Mouse (Mus musculus) midbrain, embryonic 16.5 days (tissue): Measurements from ENCODE around the gene Fbxo46. TPM values are rescaled to one million over a fixed set of nuclear protein-coding genes. Genes with fewer than 3 reads are reported as not detected.
"Not testable (repeated sequence)": the region's sequence is repeated elsewhere in the genome, so short reads cannot be mapped to it uniquely, and the experiment has no call there.

Experiments used
- ATAC-seq: fragments of 200-750 bp; cut with Nextera tagmentation; 2 replicates; pipeline ENCODE4 v1.8.0; 2017; ENCODE audit warnings: moderate TSS enrichment
- H3K27ac ChIP-seq: fragments of 300-500 bp; sonication (generic); 2 replicates; pipeline ENCODE4 v1.5.1; 2014; ENCODE audit warnings: mild to moderate bottlenecking, low read length, mixed read lengths
- H3K27me3 ChIP-seq: fragments of 300-500 bp; sonication (generic); 2 replicates; pipeline ENCODE4 v1.6.1; 2014; ENCODE audit warnings: low read depth, low read length, mixed read lengths; ENCODE audit not compliant: control insufficient read depth, insufficient read depth
- H3K36me3 ChIP-seq: fragments of 300-500 bp; sonication (generic); 2 replicates; pipeline ENCODE4 v1.6.1; 2014; ENCODE audit warnings: mild to moderate bottlenecking, low read length, moderate library complexity, mixed read lengths; ENCODE audit not compliant: control insufficient read depth, insufficient read depth
- H3K4me1 ChIP-seq: fragments of 300-500 bp; sonication (generic); 2 replicates; pipeline ENCODE4 v1.6.1; 2014; ENCODE audit warnings: mild to moderate bottlenecking, low read length, mixed read lengths; ENCODE audit not compliant: control insufficient read depth, insufficient read depth
- H3K4me2 ChIP-seq: fragments of 300-500 bp; sonication (generic); 2 replicates; pipeline ENCODE4 v1.6.1; 2014; ENCODE audit warnings: mild to moderate bottlenecking, low read length, mixed read lengths
- H3K4me3 ChIP-seq: fragments of 300-500 bp; sonication (generic); 2 replicates; pipeline ENCODE4 v1.5.1; 2014; ENCODE audit warnings: low read depth, mild to moderate bottlenecking, low read length, moderate library complexity, mixed read lengths
- H3K9ac ChIP-seq: fragments of 300-500 bp; sonication (generic); 2 replicates; pipeline ENCODE4 v1.6.1; 2014; ENCODE audit warnings: low read depth, low read length, mixed read lengths
- H3K9me3 ChIP-seq: fragments of 300-500 bp; sonication (generic); replicated peaks from 2 replicates; pipeline ENCODE4 v1.6.1; 2014; ENCODE audit warnings: mild to moderate bottlenecking, low read length, mixed read lengths; ENCODE audit not compliant: control insufficient read depth, poor library complexity, severe bottlenecking
- WGBS: fragments of 180-500 bp; shearing (Covaris S2); extraction: QIAGEN DNeasy Blood & Tissue Kit; methylation state at CpG from one replicate; pipeline ENCODE4 v1.1.7; 2014; 5-methylcytosine and 5-hydroxymethylcytosine counted together
- polyA plus RNA-seq: library from polyadenylated mRNA; unstranded; fragments of >200 nt; fragmentation: Nextera tagmentation; extraction: Ambion mirVana; gene quantifications from 2 replicates; pipeline ENCODE4 v1.2.1, GENCODE M21; 2015

Gene Fbxo46
- 18.2 and 21.1 TPM in 2 replicates for polyA plus RNA-seq

DNA sequence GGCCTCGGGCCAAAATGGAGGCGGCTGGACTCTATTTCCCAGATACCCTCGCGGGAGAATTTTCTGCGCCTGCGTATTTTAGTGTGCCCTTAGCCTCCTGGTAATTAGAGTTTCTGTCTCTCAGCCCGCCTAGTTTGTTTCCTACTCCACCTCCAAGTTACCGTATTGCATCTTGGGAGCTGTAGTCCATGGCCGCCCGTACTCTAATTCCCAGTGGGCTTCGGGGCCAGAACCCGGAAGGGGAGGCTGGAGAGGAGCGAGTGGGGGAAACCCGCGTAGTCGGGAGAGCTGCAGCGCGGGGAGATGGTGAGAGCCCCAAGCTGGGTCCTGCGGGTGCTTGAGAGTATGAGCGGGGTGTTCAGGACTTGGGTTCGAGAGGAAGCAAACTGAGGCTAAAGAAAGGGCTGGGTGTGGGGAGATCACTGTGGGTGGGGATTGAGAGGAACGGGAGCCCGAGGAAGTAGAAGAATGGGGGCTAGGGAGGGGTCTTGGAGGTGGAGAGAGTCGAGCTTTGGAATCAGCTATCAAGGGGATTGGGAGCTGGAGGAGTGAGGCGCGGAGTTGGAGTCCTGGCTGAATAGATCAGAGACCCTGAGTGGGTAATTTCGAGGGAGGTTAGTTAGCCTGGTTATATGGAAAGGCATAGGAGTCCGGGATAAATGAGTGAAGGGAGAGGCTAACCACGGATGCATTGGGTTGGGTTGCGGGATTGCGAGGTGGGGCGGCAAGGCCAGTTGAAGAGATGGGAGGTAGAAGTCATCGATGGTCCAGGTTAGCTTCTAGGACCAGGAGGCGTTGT, at the start of gene Fbxo46:
TSS of gene Fbxo46 (plus strand) at position 229 of the 799 bp plus-strand sequence.
- no peaks in the 10 kb centered on the region for H3K36me3 ChIP-seq
- peak within 1 kb of the TSS; percentile 59 for H3K27ac ChIP-seq
- H3K4me3 ChIP-seq = peak within 1 kb of the TSS; percentile 71
- H3K9me3 ChIP-seq = no peaks in the 10 kb centered on the region; the same call in 1 of the 2 replicates
- peak within 1 kb of the TSS; percentile 87 for H3K4me2 ChIP-seq
- peaks cover 20% of the 10 kb centered on the region for H3K4me1 ChIP-seq
- ATAC-seq = peak; percentile 93
- WGBS = 2% methylated on average over 34 of the region's 34 CpGs
- peak within 1 kb of the TSS; percentile 76 for H3K9ac ChIP-seq
- H3K27me3 ChIP-seq = no peaks in the 10 kb centered on the region

DNA sequence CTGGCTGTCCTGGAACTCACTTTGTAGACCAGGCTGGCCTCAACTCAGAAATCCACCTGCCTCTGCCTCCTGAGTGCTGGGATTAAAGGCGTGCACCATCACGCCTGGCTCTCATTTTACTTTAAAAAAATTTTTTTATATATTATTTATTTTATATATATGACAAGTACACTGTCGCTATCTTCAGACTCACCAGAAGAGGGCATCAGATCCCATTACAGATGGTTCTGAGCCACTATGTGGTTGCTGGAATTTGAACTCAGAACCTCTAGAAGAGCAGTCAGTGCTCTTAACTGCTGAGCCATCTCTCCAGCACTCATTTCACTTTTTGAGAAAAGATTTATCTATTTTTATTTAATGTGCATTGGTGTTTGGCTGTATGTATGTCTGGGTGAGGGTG, 48.6 kb upstream of the Fbxo46 start:
- H3K9ac ChIP-seq, H3K4me3 ChIP-seq, H3K4me1 ChIP-seq, ATAC-seq, H3K27ac ChIP-seq, H3K9me3 ChIP-seq, H3K4me2 ChIP-seq, H3K36me3 ChIP-seq: not testable (repeated sequence)
- H3K27me3 ChIP-seq = peaks cover 12% of the 10 kb centered on the region
- WGBS = 57% methylated on average over 3 of the region's 3 CpGs

DNA sequence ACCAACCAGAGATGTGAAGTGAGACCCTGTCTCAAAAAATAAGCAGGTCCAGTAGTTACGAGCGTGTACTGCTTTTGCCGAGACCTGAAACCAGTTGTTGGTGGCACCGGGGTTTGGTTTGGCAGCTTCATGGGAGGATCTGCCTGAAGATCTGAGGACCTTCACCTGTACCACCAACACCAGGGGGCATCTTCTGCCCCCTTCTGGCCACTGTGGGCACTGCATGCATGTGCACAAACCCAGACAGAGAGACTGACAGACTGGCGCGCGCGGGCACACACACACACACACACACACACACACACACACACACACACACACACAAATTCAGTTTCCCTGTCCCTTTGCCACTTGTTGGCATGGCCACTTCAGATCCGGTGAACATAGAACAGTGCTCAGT, 46.2 kb upstream of the Fbxo46 start:
- H3K4me2 ChIP-seq = no peak overlapping the region
- H3K4me1 ChIP-seq = peaks cover 22% of the 10 kb centered on the region
- H3K4me3 ChIP-seq = no peak overlapping the region
- H3K36me3 ChIP-seq = peaks cover 5% of the 10 kb centered on the region
- H3K9ac ChIP-seq = no peak overlapping the region
- no peaks in the 10 kb centered on the region for H3K9me3 ChIP-seq
- WGBS = 82% methylated on average over 9 of the region's 9 CpGs
- no peak for ATAC-seq
- H3K27ac ChIP-seq = no peak overlapping the region
- no peaks in the 10 kb centered on the region for H3K27me3 ChIP-seq

DNA sequence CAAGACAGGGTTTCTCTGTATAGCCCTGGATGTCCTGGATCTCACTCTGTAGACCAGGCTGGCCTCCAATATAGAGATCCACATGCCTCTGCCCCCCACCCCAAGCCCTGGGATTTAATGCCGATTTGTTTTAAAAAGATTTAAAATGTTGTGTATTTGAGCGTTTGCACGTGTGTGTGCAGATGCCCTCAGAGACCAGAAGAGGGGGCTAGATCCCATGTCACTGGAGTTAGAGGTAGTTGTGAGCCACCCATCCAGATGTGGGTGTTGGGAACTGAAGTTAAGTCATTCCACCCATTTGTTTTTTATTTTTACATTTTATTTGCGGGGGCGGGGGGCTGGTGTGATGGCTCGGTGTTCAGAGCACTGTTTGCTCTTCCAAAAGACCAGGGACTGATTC, 45.2 kb upstream of the Fbxo46 start:
- WGBS = 95% methylated on average over 6 of the region's 6 CpGs
- ATAC-seq = no peak

DNA sequence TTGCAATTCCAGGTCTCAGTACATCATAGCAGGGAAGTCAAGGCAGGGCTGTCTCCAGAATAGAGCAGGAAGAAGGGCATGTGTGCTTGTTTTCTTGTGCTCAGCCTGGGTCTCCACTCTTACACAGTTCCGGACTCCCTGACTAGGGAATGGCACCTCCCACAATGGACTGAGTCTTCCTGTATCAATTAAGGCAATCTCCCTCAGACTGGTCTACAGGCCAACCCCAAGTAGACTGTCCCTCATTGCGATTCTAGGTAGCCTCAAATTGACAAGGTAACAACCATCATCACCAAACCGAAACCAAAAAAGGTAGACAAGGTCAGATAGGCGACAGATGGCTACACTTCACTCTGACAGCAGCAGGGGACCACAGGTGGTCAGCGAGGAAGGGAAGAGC, 44.4 kb upstream of the Fbxo46 start:
- Histone ChIP-seq H3K4me1 (peaks cover 22% of the 10 kb centered on the region), H3K9me3 (no peaks in the 10 kb centered on the region), H3K27me3 (no peaks in the 10 kb centered on the region), H3K9ac (peak overlapping the region; percentile 57), H3K4me3 (peak overlapping the region; percentile 100), H3K36me3 (peaks cover 13% of the 10 kb centered on the region), H3K27ac (peak overlapping the region; percentile 72), H3K4me2 (peak overlapping the region; percentile 77)
- peak; percentile 21; the same call in 1 of the 2 replicates for ATAC-seq
- 61% methylated on average over 5 of the region's 5 CpGs for WGBS

More for the DNA sequence above, 45.2 kb upstream of the Fbxo46 start:
- Histone ChIP-seq H3K9ac (no peak overlapping the region), H3K36me3 (peaks cover 10% of the 10 kb centered on the region), H3K27me3 (no peaks in the 10 kb centered on the region), H3K27ac (no peak overlapping the region), H3K4me2 (no peak overlapping the region), H3K4me1 (peaks cover 22% of the 10 kb centered on the region), H3K9me3 (no peaks in the 10 kb centered on the region), H3K4me3 (no peak overlapping the region)

DNA sequence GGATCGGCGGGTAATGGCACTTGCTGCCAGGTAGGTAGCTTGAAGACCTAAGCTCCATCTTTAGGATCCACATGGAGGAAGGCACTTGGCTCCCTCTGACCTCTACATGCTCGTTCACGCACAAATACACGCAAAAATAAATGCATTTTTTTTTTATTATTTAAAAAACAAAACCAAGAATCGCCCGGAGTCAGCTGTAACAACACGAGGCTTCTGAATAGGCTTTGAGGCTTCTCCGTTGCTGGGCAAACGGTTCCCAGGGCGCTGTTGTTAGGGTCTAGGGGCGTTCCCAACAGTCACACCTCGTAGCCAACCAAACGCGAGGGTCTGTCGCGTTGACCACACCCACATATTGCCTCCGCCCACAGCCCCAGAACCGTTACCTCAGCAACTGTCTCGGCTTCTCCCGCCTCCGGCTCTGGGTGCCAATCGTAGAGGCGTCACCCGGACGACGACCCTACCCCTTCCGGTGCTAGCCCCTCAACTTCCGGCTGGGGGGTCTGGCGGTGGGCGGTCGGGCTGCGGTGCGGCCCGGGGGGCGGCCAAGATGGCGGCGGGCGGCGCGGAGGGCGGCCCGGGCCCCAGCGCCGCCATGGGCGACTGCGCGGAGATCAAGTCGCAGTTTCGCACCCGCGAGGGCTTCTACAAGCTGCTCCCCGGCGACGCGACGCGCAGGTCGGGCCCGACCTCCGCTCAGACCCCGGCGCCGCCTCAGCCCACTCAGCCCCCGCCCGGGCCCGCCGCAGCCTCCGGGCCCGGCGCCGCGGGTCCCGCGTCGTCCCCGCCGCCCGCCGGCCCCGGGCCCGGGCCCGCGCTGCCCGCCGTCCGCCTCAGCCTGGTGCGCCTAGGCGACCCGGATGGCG, 43.7 kb upstream of the Fbxo46 start, which contains the start of gene Dmwd:
TSS of gene Dmwd (plus strand) at position 505 of the 863 bp plus-strand sequence.
- Histone ChIP-seq H3K9ac (peak within 1 kb of the TSS; percentile 98), H3K36me3 (peaks cover 20% of the 10 kb centered on the region), H3K4me2 (peak within 1 kb of the TSS; percentile 95), H3K27me3 (no peaks in the 10 kb centered on the region), H3K9me3 (no peaks in the 10 kb centered on the region), H3K4me3 (peak within 1 kb of the TSS; percentile 100), H3K4me1 (peaks cover 22% of the 10 kb centered on the region), H3K27ac (peak within 1 kb of the TSS; percentile 83)
- WGBS = under 1% methylated on average over 50 of the region's 91 CpGs
- peak; percentile 97 for ATAC-seq

DNA sequence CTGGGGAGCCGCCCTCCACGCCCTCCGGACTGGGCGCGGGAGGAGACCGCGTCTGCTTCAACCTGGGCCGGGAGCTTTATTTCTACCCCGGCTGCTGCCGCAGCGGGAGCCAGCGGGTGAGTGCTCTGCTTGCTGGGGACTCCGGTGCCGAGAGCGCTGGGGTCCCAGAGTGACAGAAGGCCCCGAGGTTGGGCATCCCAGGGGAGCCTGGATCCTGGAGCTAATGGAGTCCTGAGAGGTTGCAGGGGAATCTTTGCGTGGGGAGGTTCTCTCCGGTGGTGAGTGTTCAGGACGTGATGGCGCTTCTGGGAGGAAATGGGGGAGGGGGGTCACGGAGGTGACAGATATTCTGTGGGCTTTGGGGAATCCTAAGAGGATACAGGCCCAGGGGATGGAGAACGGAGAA, 43.1 kb upstream of the Fbxo46 start:
- peaks cover 26% of the 10 kb centered on the region for H3K36me3 ChIP-seq
- peak overlapping the region; percentile 98 for H3K9ac ChIP-seq
- under 1% methylated on average over 22 of the region's 22 CpGs for WGBS
- no peaks in the 10 kb centered on the region for H3K27me3 ChIP-seq
- H3K27ac ChIP-seq = peak overlapping the region; percentile 83
- peak; percentile 2; the same call in 1 of the 2 replicates for ATAC-seq
- peaks cover 22% of the 10 kb centered on the region for H3K4me1 ChIP-seq
- no peaks in the 10 kb centered on the region for H3K9me3 ChIP-seq
- peak overlapping the region; percentile 100 for H3K4me3 ChIP-seq
- H3K4me2 ChIP-seq = peak overlapping the region; percentile 95

GRCm38 (mm10) chr7:19077761-19078160, 41.9 kb upstream of the Fbxo46 start:
- no peak for ATAC-seq
- peak overlapping the region; percentile 95 for H3K4me2 ChIP-seq
- no peaks in the 10 kb centered on the region for H3K27me3 ChIP-seq
- H3K9ac ChIP-seq = peak overlapping the region; percentile 98
- H3K9me3 ChIP-seq = no peaks in the 10 kb centered on the region
- H3K4me1 ChIP-seq = peaks cover 22% of the 10 kb centered on the region
- H3K36me3 ChIP-seq = peaks cover 34% of the 10 kb centered on the region
- H3K4me3 ChIP-seq = no peak overlapping the region
- 75% methylated on average over 14 of the region's 14 CpGs for WGBS
- H3K27ac ChIP-seq = no peak overlapping the region
